Mouse (Mus musculus) liver, postnatal 0 days (tissue): Measurements from ENCODE around the gene Palld. TPM values are rescaled to one million over a fixed set of nuclear protein-coding genes. Genes with fewer than 3 reads are reported as not detected.

ENCODE experiments used
- ATAC-seq: fragments of 200-750 bp; cut with Nextera tagmentation; 2 replicates; pipeline ENCODE4 v1.8.0; 2017; ENCODE audit warnings: mild to moderate bottlenecking, moderate library complexity
- DNase-seq: peaks from one replicate; pipeline ENCODE4 v3.0.0-alpha.2; 2016
- H3K27ac ChIP-seq: fragments of 300-500 bp; sonication (generic); 2 replicates; pipeline ENCODE4 v1.5.1; 2014; ENCODE audit warnings: antibody characterized with exemption, moderate library complexity, mild to moderate bottlenecking, low read depth
- H3K27me3 ChIP-seq: fragments of 300-500 bp; sonication (generic); 2 replicates; pipeline ENCODE4 v1.6.1; 2014; ENCODE audit warnings: low read length, control low read depth, mixed read lengths; ENCODE audit not compliant: insufficient read depth
- H3K36me3 ChIP-seq: fragments of 300-500 bp; sonication (generic); replicated peaks from 2 replicates; pipeline ENCODE4 v1.6.1; 2014; ENCODE audit warnings: mild to moderate bottlenecking, control low read depth, low read length, moderate library complexity, mixed read lengths; ENCODE audit not compliant: insufficient read depth
- H3K4me1 ChIP-seq: fragments of 300-500 bp; sonication (generic); 2 replicates; pipeline ENCODE4 v1.6.1; 2014; ENCODE audit warnings: antibody characterized with exemption, mild to moderate bottlenecking, control low read depth; ENCODE audit not compliant: insufficient read depth
- H3K4me2 ChIP-seq: fragments of 300-500 bp; sonication (generic); 2 replicates; pipeline ENCODE4 v1.6.1; 2014; ENCODE audit warnings: low read depth, mild to moderate bottlenecking, low read length, moderate library complexity, mixed read lengths
- H3K4me3 ChIP-seq: fragments of 300-500 bp; sonication (generic); 2 replicates; pipeline ENCODE4 v1.5.1; 2014; ENCODE audit warnings: low read depth, low read length
- H3K9ac ChIP-seq: fragments of 300-500 bp; sonication (generic); replicated peaks from 2 replicates; pipeline ENCODE4 v1.6.1; 2014; ENCODE audit warnings: mild to moderate bottlenecking, moderate library complexity
- H3K9me3 ChIP-seq: fragments of 300-500 bp; sonication (generic); 2 replicates; pipeline ENCODE4 v1.6.1; 2016; ENCODE audit warnings: mild to moderate bottlenecking, control low read depth, low read length, mixed read lengths
- CTCF ChIP-seq: sonication (generic); IDR thresholded peaks from 2 replicates; pipeline ENCODE4 v1.5.1; 2016; ENCODE audit warnings: antibody characterized with exemption, low read depth
- EP300 ChIP-seq: IDR thresholded peaks from 2 replicates; pipeline ENCODE4 v1.6.1; 2016; ENCODE audit warnings: antibody characterized with exemption, low read depth, mild to moderate bottlenecking
- WGBS: fragments of 180-500 bp; shearing (Covaris S2); extraction: QIAGEN DNeasy Blood & Tissue Kit; methylation state at CpG from one replicate; pipeline ENCODE4 v1.1.7; 2014; ENCODE audit not compliant: insufficient replicate concordance; 5-methylcytosine and 5-hydroxymethylcytosine counted together
- polyA plus RNA-seq: library from polyadenylated mRNA; unstranded; fragments of >200 nt; fragmentation: Nextera tagmentation; extraction: Ambion mirVana; gene quantifications from 2 replicates; pipeline ENCODE4 v1.2.1, GENCODE M21; 2015

Palld gene
- polyA plus RNA-seq, 1 experiment from 2014 or later, result 11.7 TPM

- Histone ChIP-seq H3K9ac (no peak overlapping the region), H3K9me3 (no peaks in the 10 kb centered on the region), H3K27me3 (no peaks in the 10 kb centered on the region), H3K4me1 (no peaks in the 10 kb centered on the region), H3K27ac (no peak overlapping the region), H3K4me3 (no peak overlapping the region), H3K4me2 (no peak overlapping the region), H3K36me3 (no peaks in the 10 kb centered on the region)
- DNase-seq, result no peak
- TF ChIP-seq EP300, result no peak
- no peak for TF ChIP-seq CTCF
- no peak for ATAC-seq
- 68% methylated on average over 9 of the region's 9 CpGs for WGBS
Observed at GRCm38 (mm10) chr8:61700932-61701681, 201.4 kb downstream of the Palld start.

GRCm38 (mm10) chr8:61700298-61700697, 202.2 kb downstream of the Palld start:
- TF ChIP-seq EP300 (no peak), CTCF (peak; percentile 45)
- Histone ChIP-seq H3K27ac (no peak overlapping the region), H3K4me3 (no peak overlapping the region), H3K4me1 (no peaks in the 10 kb centered on the region), H3K4me2 (no peak overlapping the region), H3K9me3 (no peaks in the 10 kb centered on the region), H3K27me3 (no peaks in the 10 kb centered on the region), H3K9ac (no peak overlapping the region), H3K36me3 (no peaks in the 10 kb centered on the region)
- ATAC-seq (no peak), DNase-seq (peak; percentile 30)
- 76% methylated on average over 1 of the region's 1 CpGs for WGBS

GRCm38 (mm10) chr8:61698959-61699358, 203.5 kb downstream of the Palld start:
- no peak overlapping the region for H3K9ac ChIP-seq
- TF ChIP-seq EP300 (no peak), CTCF (peak; percentile 41)
- no peaks in the 10 kb centered on the region for H3K9me3 ChIP-seq
- H3K4me3 ChIP-seq, result no peak overlapping the region
- no peaks in the 10 kb centered on the region for H3K36me3 ChIP-seq
- H3K27me3 ChIP-seq, result no peaks in the 10 kb centered on the region
- H3K4me2 ChIP-seq, result no peak overlapping the region
- ATAC-seq, result no peak
- H3K27ac ChIP-seq, result no peak overlapping the region
- WGBS, result 67% methylated on average over 2 of the region's 2 CpGs
- no peak for DNase-seq
- no peaks in the 10 kb centered on the region for H3K4me1 ChIP-seq

GRCm38 (mm10) chr8:61697728-61698385, 204.6 kb downstream of the Palld start:
- Histone ChIP-seq H3K27me3 (no peaks in the 10 kb centered on the region), H3K4me3 (no peak overlapping the region), H3K36me3 (no peaks in the 10 kb centered on the region), H3K4me1 (no peaks in the 10 kb centered on the region), H3K9ac (no peak overlapping the region), H3K27ac (no peak overlapping the region), H3K4me2 (no peak overlapping the region), H3K9me3 (no peaks in the 10 kb centered on the region)
- no peak for DNase-seq
- WGBS, result 75% methylated on average over 7 of the region's 7 CpGs
- no peak for TF ChIP-seq EP300
- no peak for TF ChIP-seq CTCF
- ATAC-seq, result no peak

- H3K27me3 ChIP-seq, result no peaks in the 10 kb centered on the region
- no peak overlapping the region for H3K4me3 ChIP-seq
- H3K27ac ChIP-seq, result no peak overlapping the region
- no peak for TF ChIP-seq CTCF
- no peak overlapping the region for H3K4me2 ChIP-seq
- 67% methylated on average over 2 of the region's 2 CpGs for WGBS
- H3K9me3 ChIP-seq, result no peaks in the 10 kb centered on the region
- no peaks in the 10 kb centered on the region for H3K36me3 ChIP-seq
- no peaks in the 10 kb centered on the region for H3K4me1 ChIP-seq
- no peak overlapping the region for H3K9ac ChIP-seq
- no peak for ATAC-seq
- DNase-seq, result no peak
Observed at GRCm38 (mm10) chr8:61696846-61697455, 205.5 kb downstream of the Palld start.

GRCm38 (mm10) chr8:61695416-61695815, 207.1 kb downstream of the Palld start:
- no peak overlapping the region for H3K27ac ChIP-seq
- ATAC-seq (no peak), DNase-seq (no peak)
- H3K4me2 ChIP-seq, result no peak overlapping the region
- H3K4me3 ChIP-seq, result no peak overlapping the region
- 9% methylated on average over 1 of the region's 1 CpGs for WGBS
- no peaks in the 10 kb centered on the region for H3K4me1 ChIP-seq
- H3K36me3 ChIP-seq, result no peaks in the 10 kb centered on the region
- no peaks in the 10 kb centered on the region for H3K9me3 ChIP-seq
- no peaks in the 10 kb centered on the region for H3K27me3 ChIP-seq
- no peak for TF ChIP-seq CTCF
- no peak for TF ChIP-seq EP300
- H3K9ac ChIP-seq, result no peak overlapping the region
